Mouse (Mus musculus) neural tube, embryonic 12.5 days (tissue): Measurements from ENCODE around the gene Celf3. TPM values are rescaled to one million over a fixed set of nuclear protein-coding genes. Genes with fewer than 3 reads are reported as not detected.

Source experiments
- ATAC-seq: fragments of 200-750 bp; cut with Nextera tagmentation; 2 replicates; pipeline ENCODE4 v1.8.0; 2017; ENCODE audit warnings: low read depth, mild to moderate bottlenecking, moderate TSS enrichment, moderate library complexity; ENCODE audit not compliant: low FRiP score
- H3K27ac ChIP-seq: fragments of 300-500 bp; sonication (generic); 2 replicates; pipeline ENCODE4 v1.5.1; 2016
- H3K27me3 ChIP-seq: fragments of 300-500 bp; sonication (generic); replicated peaks from 2 replicates; pipeline ENCODE4 v1.6.1; 2016; ENCODE audit warnings: mild to moderate bottlenecking
- H3K36me3 ChIP-seq: fragments of 300-500 bp; sonication (generic); 2 replicates; pipeline ENCODE4 v1.6.1; 2016; ENCODE audit warnings: mild to moderate bottlenecking
- H3K4me1 ChIP-seq: fragments of 300-500 bp; sonication (generic); 2 replicates; pipeline ENCODE4 v1.6.1; 2016
- H3K4me2 ChIP-seq: fragments of 300-500 bp; sonication (generic); replicated peaks from 2 replicates; pipeline ENCODE4 v1.6.1; 2016; ENCODE audit warnings: mild to moderate bottlenecking
- H3K4me3 ChIP-seq: fragments of 300-500 bp; sonication (generic); 2 replicates; pipeline ENCODE4 v1.5.1; 2016
- H3K9ac ChIP-seq: fragments of 300-500 bp; sonication (generic); 2 replicates; pipeline ENCODE4 v1.6.1; 2016; ENCODE audit warnings: mild to moderate bottlenecking
- H3K9me3 ChIP-seq: fragments of 300-500 bp; sonication (generic); 2 replicates; pipeline ENCODE4 v1.6.1; 2016; ENCODE audit warnings: mild to moderate bottlenecking
- WGBS: fragments of 180-500 bp; shearing (Covaris S2); methylation state at CpG from one replicate; pipeline ENCODE4 v1.1.7; 2016; 5-methylcytosine and 5-hydroxymethylcytosine counted together
- polyA plus RNA-seq: library from polyadenylated mRNA; unstranded; fragments of >200 nt; fragmentation: Nextera tagmentation; extraction: Ambion mirVana; gene quantifications from 2 replicates; pipeline ENCODE4 v1.2.1, GENCODE M21; 2016

Celf3 gene
- polyA plus RNA-seq, 1 experiment from 2014 or later: 204 TPM

GRCm38 (mm10) chr3:94465632-94466430, 12.3 kb upstream of the Celf3 start:
- Histone ChIP-seq H3K27ac (peak overlapping the region; percentile 53; the same call in 1 of the 2 replicates), H3K4me3 (no peak overlapping the region), H3K9me3 (no peaks in the 10 kb centered on the region), H3K4me1 (peaks cover 23% of the 10 kb centered on the region), H3K9ac (no peak overlapping the region), H3K36me3 (no peaks in the 10 kb centered on the region), H3K4me2 (no peak overlapping the region), H3K27me3 (no peaks in the 10 kb centered on the region)
- ATAC-seq: 0 out of 2 replicates have a peak, but pooled peaks have one; percentile 8
- 49% methylated on average over 13 of the region's 13 CpGs for WGBS

DNA sequence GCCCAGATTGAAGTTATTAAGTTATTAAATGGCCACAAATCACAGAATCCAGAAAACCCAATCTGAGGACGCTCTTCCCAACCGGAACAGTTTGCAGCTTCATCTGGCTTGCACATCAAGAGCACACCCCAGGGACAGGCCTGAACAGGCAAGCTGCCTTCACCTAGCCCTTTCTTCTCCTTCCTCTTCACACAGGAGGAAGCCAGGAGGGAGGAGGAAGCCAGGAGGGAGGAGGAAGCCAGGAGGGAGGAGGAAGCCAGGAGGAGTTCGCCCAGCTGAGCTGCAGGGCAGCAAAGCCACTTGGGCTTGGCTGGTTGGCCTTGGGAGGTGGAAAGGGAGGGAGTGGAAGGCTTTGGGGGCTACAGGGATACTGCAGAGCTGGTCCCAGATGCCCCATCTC, 9.2 kb upstream of the Celf3 start:
- no peak overlapping the region for H3K9ac ChIP-seq
- no peaks in the 10 kb centered on the region for H3K36me3 ChIP-seq
- no peak overlapping the region for H3K4me3 ChIP-seq
- no peak overlapping the region for H3K27ac ChIP-seq
- H3K27me3 ChIP-seq: no peaks in the 10 kb centered on the region
- H3K4me2 ChIP-seq: no peak overlapping the region
- no peaks in the 10 kb centered on the region for H3K9me3 ChIP-seq
- ATAC-seq: no peak
- H3K4me1 ChIP-seq: peaks cover 33% of the 10 kb centered on the region
- WGBS: 58% methylated on average over 3 of the region's 3 CpGs

DNA sequence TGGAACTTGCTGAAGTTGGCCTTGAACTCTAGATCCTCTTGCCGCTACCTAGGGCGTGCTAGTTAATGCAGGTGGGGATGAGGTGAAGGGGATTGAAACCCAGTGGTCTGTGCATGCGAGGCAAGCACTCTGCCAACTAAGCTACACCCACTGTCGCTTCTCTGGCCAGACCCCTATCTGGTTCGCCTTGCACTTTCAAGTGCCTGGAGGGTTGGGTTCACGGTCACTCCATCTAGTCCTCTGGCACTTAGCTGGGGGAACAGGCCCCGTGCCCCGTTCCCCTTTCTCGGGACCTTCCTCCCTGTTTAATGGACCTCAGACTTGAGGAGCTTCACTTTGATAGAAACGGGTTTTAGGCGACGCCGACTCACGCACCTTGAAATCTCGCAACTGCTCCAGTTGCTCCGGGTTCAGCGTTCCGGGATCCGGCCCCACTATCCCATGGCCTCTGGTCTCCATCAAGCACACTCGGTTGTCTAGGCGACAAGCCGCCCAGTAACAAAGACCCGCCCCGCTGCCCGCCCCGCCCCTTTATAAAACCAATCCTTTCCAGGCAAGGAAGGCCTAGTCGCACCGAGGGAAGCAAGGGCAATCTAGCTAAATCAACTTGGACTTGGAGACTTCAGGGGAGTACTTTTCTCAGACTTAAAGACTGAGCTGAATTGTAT, 5.5 kb upstream of the Celf3 start:
- Histone ChIP-seq H3K27me3 (no peaks in the 10 kb centered on the region), H3K4me2 (peak overlapping the region; percentile 61), H3K4me3 (peak overlapping the region; percentile 23; the same call in 1 of the 2 replicates), H3K9ac (peak overlapping the region; percentile 34; the same call in 1 of the 2 replicates), H3K9me3 (no peaks in the 10 kb centered on the region), H3K4me1 (peaks cover 24% of the 10 kb centered on the region), H3K27ac (no peak overlapping the region), H3K36me3 (no peaks in the 10 kb centered on the region)
- WGBS: 10% methylated on average over 28 of the region's 28 CpGs
- ATAC-seq: peak; percentile 68; the same call in 1 of the 2 replicates

- no peak overlapping the region for H3K9ac ChIP-seq
- H3K36me3 ChIP-seq: no peaks in the 10 kb centered on the region
- H3K27me3 ChIP-seq: no peaks in the 10 kb centered on the region
- H3K4me1 ChIP-seq: peaks cover 25% of the 10 kb centered on the region
- H3K4me3 ChIP-seq: no peak overlapping the region
- no peaks in the 10 kb centered on the region for H3K9me3 ChIP-seq
- no peak overlapping the region for H3K27ac ChIP-seq
- ATAC-seq: no peak
- WGBS: 53% methylated on average over 10 of the region's 10 CpGs
- H3K4me2 ChIP-seq: peak overlapping the region; percentile 61
These were observed 5.0 kb upstream of the Celf3 start for GRCm38 (mm10) chr3:94473115-94473505.

- ATAC-seq: no peak
These were observed 4.4 kb upstream of the Celf3 start for GRCm38 (mm10) chr3:94473567-94474232.

DNA sequence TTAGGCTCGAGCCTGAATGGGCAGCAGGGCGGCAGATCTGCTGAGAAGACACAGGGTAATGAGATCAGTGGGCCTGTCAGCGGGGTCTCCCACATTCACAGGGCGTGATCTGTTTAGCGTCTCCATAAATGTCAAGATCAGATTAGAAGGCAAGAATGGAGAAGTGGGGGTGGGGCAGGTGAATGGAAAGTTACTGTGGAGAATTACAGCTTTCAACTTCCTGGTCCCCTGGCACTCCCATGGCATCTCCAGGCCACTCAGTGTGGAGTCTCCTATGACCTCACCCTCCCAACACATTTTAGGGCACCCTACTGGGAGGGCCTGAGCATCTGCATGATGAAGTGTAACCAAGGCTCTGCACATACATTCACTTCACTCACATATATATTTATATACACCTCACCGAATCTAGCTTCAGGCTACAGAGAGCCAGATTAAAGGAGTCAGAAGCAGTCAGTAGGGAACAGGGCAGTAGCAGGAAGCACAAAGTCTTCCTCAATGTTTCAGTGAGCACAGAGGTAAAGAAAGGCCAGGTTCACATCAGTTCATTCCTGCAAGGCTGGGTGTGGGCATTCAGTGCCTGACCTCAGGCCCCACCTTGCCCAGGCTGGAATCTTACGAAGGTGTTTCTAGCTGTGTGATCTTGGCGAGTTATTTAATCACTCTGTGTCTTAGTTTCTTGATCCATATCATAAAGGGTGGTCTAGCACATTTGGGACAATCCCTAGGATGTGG, 1.6 kb upstream of the Celf3 start:
- no peak overlapping the region for H3K4me2 ChIP-seq
- ATAC-seq: no peak
- 58% methylated on average over 8 of the region's 8 CpGs for WGBS
- H3K27ac ChIP-seq: no peak overlapping the region
- peaks cover 6% of the 10 kb centered on the region; the same call in 1 of the 2 replicates for H3K27me3 ChIP-seq
- no peak overlapping the region for H3K4me3 ChIP-seq
- H3K9ac ChIP-seq: no peak overlapping the region
- H3K9me3 ChIP-seq: no peaks in the 10 kb centered on the region
- peaks cover 44% of the 10 kb centered on the region for H3K4me1 ChIP-seq
- H3K36me3 ChIP-seq: peaks cover 6% of the 10 kb centered on the region; the same call in 1 of the 2 replicates

More at GRCm38 (mm10) chr3:94473567-94474232, 4.4 kb upstream of the Celf3 start:
- H3K4me3 ChIP-seq: no peak overlapping the region
- no peaks in the 10 kb centered on the region for H3K27me3 ChIP-seq
- H3K36me3 ChIP-seq: no peaks in the 10 kb centered on the region
- H3K9me3 ChIP-seq: no peaks in the 10 kb centered on the region
- H3K9ac ChIP-seq: no peak overlapping the region
- H3K4me2 ChIP-seq: no peak overlapping the region
- no peak overlapping the region for H3K27ac ChIP-seq
- 88% methylated on average over 5 of the region's 5 CpGs for WGBS
- H3K4me1 ChIP-seq: peaks cover 25% of the 10 kb centered on the region

DNA sequence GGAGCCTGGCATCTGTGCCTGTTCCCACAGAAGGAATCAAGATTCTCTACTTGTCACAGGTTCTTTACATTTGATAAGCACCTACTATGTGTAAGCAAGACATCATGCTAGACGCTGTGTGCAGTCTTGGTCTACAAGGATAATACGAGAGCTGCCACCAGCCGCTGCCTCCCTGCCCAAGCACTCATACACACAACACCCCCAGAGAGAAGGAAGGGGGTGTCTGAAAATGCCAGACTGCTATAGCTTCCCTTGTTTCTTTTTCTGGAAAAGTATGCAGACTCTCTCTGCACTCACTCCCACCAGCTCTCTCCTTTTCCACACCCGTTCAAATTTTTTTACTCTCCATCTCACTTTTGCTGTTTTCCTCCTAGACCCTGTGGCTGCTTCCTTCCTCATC, 651 bp upstream of the Celf3 start:
- peak overlapping the region; percentile 32 for H3K27ac ChIP-seq
- ATAC-seq: 0 out of 2 replicates have a peak, but pooled peaks have one; percentile 0
- no peaks in the 10 kb centered on the region for H3K9me3 ChIP-seq
- H3K4me1 ChIP-seq: peaks cover 47% of the 10 kb centered on the region
- H3K4me2 ChIP-seq: peak overlapping the region; percentile 82
- peaks cover 9% of the 10 kb centered on the region; the same call in 1 of the 2 replicates for H3K36me3 ChIP-seq
- H3K4me3 ChIP-seq: peak overlapping the region; percentile 59
- 34% methylated on average over 4 of the region's 4 CpGs for WGBS
- peaks cover 6% of the 10 kb centered on the region; the same call in 1 of the 2 replicates for H3K27me3 ChIP-seq
- peak overlapping the region; percentile 52 for H3K9ac ChIP-seq

DNA sequence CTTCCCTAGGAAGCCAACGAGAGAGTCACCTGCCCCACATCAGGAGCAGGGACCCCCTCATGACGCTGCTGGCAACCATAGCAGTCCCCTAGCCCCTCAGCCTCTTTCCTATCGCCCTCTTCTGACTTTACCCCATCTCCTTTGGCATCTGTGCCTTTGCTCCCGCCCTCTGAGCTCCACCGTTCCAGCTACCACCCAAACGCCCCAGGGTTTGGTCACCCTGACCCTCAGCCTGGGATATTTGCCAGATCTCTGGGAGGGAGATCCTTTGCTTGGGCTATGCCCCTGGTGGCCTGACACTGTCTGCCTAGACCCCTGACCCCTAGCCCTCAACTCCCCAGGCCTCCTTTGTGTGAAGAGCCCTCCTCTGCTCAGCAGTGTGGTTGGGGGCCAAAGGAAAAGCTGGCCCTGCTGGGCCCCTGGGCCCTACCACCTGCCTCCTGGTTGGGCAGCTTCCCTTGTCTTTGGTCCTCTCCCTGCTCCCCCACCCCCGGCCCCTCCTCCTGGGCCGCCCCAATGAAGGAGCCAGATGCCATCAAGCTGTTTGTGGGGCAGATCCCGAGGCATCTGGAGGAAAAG, 585 bp downstream of the Celf3 start:
- peaks cover 6% of the 10 kb centered on the region; the same call in 1 of the 2 replicates for H3K27me3 ChIP-seq
- peak; percentile 19 for ATAC-seq

DNA sequence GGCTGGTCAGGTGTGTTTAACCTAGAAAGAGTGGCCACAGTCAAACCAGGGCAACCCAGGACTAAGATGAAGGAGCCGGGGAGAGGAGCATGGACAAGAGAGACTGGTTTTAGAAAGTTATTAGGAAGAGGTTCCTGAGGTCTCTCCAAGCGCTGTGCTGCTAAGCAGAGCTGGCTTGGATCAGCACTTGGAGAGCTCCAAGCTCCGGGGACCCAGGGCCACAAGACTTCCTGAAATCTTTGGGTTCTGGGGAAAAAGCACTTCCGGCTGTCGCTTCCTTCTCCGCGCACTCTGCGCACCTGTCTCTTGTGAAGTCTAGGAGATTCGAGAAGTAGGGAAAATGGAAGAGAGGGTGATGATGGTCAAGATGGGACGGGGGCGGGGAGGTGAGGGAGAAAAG, 1.5 kb downstream of the Celf3 start:
- ATAC-seq: no peak
- H3K4me2 ChIP-seq: peak overlapping the region; percentile 82
- H3K27me3 ChIP-seq: peaks cover 6% of the 10 kb centered on the region; the same call in 1 of the 2 replicates
- peak overlapping the region; percentile 86 for H3K9ac ChIP-seq
- peak overlapping the region; percentile 59 for H3K4me3 ChIP-seq
- H3K36me3 ChIP-seq: peaks cover 9% of the 10 kb centered on the region; the same call in 1 of the 2 replicates
- H3K9me3 ChIP-seq: no peaks in the 10 kb centered on the region
- peaks cover 61% of the 10 kb centered on the region for H3K4me1 ChIP-seq
- H3K27ac ChIP-seq: no peak overlapping the region
- 11% methylated on average over 10 of the region's 11 CpGs for WGBS

More for the DNA sequence above, 585 bp downstream of the Celf3 start:
- H3K4me2 ChIP-seq: peak overlapping the region; percentile 82
- H3K9ac ChIP-seq: peak overlapping the region; percentile 86
- H3K27ac ChIP-seq: peak overlapping the region; percentile 54
- H3K36me3 ChIP-seq: peaks cover 9% of the 10 kb centered on the region; the same call in 1 of the 2 replicates
- peak overlapping the region; percentile 59 for H3K4me3 ChIP-seq
- peaks cover 53% of the 10 kb centered on the region for H3K4me1 ChIP-seq
- no peaks in the 10 kb centered on the region for H3K9me3 ChIP-seq
- 4% methylated on average over 9 of the region's 9 CpGs for WGBS

GRCm38 (mm10) chr3:94480291-94480884, 2.3 kb downstream of the Celf3 start, which contains the start of gene Riiad1:
Gene Riiad1, minus strand, starts transcription at chr3:94480341.
- H3K4me2 ChIP-seq: peak within 1 kb of the TSS; percentile 82
- ATAC-seq: no peak
- peaks cover 15% of the 10 kb centered on the region; the same call in 1 of the 2 replicates for H3K36me3 ChIP-seq
- H3K27ac ChIP-seq: 0 out of 2 replicates have a peak within 1 kb of the TSS, but pooled peaks have one; percentile 54
- peaks cover 6% of the 10 kb centered on the region; the same call in 1 of the 2 replicates for H3K27me3 ChIP-seq
- no peaks in the 10 kb centered on the region for H3K9me3 ChIP-seq
- WGBS: 12% methylated on average over 16 of the region's 16 CpGs
- peak within 1 kb of the TSS; percentile 59 for H3K4me3 ChIP-seq
- peak within 1 kb of the TSS; percentile 86 for H3K9ac ChIP-seq
- peaks cover 69% of the 10 kb centered on the region for H3K4me1 ChIP-seq
